Mouse (Mus musculus): ENCODE results near the gene Sppl3.

Sppl3 gene

DNA sequence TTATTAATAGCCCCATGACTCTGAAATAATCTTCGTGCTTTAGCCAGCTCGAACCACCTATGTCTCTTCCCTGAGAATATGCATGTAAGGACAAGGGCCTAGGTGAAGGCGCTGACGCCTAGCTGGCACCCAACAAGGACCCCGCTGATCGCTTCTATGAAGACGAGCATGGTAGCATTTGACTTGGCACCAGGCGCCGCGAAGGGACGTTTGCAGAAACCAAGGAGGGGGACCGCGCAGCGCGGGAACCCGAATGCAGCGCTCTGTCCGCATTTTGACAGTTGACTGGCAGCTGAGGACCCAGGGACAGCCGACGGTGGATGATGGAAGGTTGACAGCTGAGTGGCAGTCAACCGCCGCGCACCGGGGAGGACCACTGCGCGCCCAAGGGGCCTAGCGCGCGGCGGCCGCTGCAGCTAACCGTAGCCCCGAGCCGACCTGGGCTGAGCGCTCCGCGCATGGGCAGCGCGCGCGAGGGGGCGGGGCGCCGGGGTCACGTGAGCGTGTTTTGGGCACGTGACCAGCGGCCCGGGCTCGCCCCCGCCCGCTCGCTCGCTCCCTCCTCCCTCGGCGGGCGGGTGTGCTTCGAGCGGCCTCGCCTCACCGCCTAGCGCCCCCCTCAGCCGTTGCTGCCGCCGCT lies at the start of gene Sppl3:
Gene Sppl3 (plus strand): TSS at position 561 of the 640 bp plus-strand sequence.
- DNase-seq (ENCODE audit: low read depth, low spot score), result peak; percentile 87

- DNase-seq (ENCODE audit: low read depth, low spot score), result no peak
Observed at GRCm38 (mm10) chr5:114961590-114962360, 49.2 kb upstream of the Sppl3 start.

DNA sequence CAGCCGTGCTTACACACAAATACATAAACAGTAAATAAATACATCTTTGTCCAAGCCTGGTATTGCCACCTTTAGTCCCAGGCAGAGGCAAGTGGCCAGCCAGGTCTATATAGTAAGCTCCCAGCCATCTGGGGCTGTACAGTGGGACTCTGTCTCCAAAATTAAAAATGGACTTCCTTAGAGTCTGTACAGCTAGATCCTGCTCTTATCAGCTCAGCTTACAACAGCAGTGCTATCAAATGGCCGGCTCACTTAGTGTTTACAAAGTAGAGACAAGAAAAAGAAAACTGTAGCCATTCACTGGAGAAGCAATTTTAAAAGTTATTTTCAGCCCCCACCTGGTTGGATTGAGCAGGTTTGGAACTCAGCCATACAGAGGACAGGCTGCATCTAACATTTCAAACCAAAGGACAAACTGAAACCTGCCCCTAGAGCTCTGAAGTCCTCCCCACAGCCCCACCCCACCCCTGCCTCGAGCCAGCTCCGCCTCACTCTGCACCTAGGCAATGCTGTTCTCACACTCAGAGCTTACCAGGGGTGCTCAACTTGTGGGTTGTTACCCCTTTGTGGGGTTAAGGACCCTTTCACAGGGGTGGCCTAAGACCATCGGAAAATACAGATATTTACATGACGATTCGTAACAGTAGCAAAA lies 46.5 kb upstream of the Sppl3 start:
- no peak for DNase-seq (ENCODE audit: low read depth, low spot score)

DNA sequence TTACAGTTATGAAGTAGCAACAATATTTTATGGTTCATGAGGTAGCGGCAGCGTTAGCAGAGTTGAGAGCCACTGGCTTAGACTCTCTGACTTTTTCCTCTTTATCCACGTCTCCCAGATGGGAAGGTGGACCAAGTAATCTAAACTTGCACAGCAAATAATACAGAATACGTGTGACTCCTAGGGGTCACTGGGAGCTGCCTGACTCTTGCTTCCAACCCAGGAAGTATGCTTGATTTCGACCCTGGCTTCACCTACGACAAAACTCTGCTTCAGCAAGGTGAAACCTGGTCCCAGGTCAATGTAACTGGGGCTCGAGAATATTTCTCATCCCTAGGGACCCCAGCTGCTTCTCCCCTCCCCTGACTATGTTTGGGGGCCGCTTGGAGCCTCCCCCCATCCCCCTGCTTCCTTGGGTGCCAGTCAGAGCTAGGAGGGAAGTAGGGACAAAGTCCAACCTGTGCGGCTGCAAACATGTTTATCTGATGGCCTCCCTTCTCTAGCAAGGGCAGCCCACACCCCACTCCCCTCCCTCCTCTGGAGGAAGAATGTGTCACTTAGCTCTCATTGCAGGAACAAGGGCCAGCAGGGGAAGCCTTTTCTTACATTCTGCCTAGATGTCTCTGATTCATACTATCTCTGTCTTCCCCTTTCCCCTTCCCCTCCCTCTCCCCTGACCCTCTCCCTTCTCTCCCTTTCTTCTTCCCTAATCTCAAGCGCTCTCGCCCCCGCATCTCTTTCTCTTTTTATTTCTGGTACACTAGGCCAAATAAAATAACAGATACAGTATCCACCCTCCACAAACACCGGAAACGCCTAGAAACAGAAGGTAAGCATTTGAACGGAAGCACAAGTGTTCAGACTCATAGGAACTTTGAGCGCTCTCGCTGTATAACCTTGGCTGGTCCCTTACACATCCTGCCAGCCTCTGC lies 45.7 kb upstream of the Sppl3 start:
- DNase-seq (ENCODE audit: low read depth, low spot score), result no peak

DNA sequence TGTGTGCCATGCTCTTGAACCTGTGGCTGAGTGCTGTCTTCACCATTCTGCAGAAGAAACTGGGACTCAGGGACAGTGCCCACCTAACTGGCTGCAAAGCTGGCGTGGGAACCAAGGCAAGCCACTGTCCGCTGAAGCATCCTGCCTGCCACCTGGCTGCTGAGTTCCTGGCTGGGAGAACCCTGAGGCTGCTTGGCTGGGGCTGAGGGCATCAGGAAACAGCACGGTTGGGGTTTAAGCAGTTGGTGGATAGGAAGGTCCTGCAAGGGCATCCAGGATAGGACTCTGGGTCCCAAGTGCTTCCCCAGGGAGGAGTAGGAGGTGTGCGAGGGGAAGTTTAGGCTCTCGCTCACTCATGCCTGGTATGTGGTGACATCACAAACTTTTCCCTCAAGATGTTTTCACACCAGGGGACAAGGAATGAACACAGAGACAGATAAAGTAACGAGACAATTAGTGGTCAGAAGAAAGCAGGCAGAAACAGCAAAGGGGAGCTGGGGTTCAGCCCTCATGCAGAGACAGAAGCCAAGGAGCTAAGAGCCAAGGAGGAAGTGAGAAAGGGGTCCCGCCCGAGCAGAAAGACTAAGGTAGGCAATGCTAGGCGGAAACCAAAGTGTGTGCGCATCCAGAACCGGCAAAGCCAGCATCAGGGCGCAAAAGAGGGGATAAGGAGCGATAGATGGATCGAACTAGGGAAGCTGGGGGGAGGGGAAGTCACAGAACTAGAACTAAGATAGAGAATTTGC lies 43.2 kb upstream of the Sppl3 start:
- DNase-seq (ENCODE audit: low read depth, low spot score), result no peak

- no peak for DNase-seq (ENCODE audit: low read depth, low spot score)
Observed at GRCm38 (mm10) chr5:114968651-114969050, 42.3 kb upstream of the Sppl3 start.

- peak; percentile 45 for DNase-seq (ENCODE audit: low read depth, low spot score)
Observed at GRCm38 (mm10) chr5:114969064-114969463, 41.9 kb upstream of the Sppl3 start.

DNA sequence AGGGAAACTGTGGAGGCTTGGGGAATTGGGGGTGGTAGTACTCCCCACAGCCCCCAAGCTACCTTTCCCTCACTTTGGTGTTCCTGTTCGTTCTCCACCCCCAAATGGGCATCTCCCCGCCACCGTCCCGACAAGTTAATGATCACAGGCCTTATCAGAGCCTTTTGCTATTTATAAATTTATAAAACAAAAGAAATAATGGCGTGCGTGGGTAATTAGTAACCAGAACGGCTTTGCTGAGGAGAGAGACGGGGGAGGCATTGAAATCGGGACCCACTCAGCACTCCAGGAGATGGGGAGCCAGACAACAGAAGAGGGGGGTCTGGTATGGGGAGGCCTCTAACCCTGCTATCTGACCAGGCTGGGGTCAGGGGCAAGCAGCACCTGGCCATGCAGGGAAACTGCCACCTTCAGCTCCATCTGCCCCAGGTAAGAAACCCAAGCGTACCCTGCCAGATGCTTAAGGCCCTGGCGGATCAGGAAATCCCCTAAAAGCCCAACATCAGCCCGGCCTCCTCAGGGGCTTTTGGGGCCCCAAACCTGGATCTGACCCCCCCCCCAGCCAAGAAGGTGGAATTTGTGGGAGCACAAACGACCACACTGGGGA lies 41.2 kb upstream of the Sppl3 start:
- DNase-seq (ENCODE audit: low read depth, low spot score), result no peak

DNA sequence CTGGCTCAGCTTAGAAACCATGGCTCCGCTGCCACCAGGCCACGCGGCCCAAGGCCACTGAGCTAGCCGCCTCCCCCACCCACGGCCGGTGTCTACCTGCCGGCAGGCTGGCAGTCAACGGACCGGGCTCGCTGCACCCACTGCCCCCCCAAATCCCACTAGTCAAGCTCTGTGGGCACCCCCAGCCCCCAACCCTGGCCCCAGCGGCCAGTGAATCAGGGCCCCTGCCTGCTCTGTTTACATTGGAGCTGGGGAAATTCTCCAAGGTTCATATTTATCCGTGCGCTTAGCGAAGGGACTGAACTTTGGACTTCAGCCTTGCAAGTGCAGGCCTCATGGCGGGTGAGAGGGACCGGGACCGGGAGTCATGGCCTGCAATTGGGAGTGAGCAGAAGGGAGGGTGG lies 40.1 kb upstream of the Sppl3 start, which contains the start of gene Hnf1a:
Gene Hnf1a (minus strand): TSS at position 271 of the 404 bp plus-strand sequence.
- no peak for DNase-seq (ENCODE audit: low read depth, low spot score)

- peak; percentile 91 for DNase-seq (ENCODE audit: low read depth, low spot score)
Observed at GRCm38 (mm10) chr5:114972201-114972600, 38.7 kb upstream of the Sppl3 start.

DNA sequence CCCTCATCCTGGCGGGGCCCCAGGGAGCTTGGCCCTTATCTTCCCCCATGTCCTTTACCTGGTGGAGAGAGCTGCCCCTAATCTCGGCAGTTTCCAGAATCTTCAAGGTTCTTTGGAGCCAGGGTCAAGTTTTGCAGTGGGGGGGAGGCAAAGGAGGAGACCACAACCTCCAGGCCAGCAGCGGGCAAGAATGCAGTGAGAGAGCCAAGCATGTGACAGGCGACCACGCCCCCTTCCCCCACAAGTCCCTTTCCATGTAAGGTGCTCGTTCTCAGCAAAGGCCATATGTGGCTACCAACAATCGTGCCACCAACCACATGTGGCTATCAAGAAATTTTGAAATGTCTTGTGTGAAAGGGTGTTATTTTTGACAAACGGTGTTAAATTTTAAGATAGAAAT lies 37.8 kb upstream of the Sppl3 start:
- peak; percentile 43 for DNase-seq (ENCODE audit: low read depth, low spot score)

DNA sequence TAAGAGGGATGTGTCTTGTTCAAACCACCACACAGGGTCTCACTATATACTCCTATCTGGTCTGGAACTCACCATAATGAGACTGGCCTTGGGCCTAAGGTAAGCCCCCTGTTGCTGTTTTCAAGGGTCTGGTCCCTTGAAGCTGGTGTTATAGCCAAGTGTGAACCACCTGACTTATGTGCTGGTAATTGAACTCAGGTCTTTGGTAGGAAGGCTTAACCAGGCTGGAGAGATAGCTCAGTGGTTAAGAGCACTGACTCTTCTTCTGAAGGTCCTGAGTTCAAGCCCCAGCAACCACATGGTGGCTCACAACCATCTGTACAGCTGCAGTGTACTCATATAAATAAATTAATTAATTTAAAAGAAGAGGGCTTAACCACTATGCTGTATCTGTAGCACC lies 34.0 kb upstream of the Sppl3 start:
- DNase-seq (ENCODE audit: low read depth, low spot score), result no peak

GRCm38 (mm10) chr5:114978473-114978872 lies 32.5 kb upstream of the Sppl3 start:
- DNase-seq (ENCODE audit: low read depth, low spot score), result no peak

GRCm38 (mm10) chr5:114978888-114979249 lies 32.1 kb upstream of the Sppl3 start:
- DNase-seq (ENCODE audit: low read depth, low spot score), result peak; percentile 91

- peak; percentile 85 for DNase-seq (ENCODE audit: low read depth, low spot score)
Observed at GRCm38 (mm10) chr5:114979250-114980121, 31.5 kb upstream of the Sppl3 start.

DNA sequence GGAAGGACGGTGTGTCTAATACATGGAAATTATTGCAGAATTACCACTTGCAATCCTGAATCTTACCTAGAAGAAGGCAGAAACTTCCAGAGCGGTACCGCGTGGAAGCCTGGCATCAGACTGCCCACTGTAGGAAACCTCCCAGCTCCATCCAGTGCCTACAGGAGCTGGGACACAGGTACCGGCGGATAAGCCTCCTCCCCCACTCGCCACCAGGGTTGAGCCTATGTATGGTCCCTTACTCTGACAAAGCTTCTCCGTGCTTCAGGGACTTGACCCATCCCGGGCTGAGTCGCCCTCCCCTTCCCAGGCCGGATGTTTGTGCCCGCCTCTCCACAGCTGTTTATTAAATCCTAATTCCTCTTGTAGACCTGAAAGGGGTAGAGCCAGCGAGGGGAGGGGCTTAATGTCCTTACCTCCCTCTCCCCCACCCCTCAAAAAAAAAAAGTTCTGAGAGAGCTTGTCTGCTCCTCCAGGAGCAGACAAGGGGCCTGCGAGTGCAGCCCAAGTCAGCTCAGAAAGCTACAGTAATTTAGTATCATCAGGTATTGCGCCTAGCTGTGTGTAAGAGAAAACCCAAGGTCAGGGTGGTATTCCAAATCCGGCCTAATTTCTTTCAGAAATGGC lies 30.7 kb upstream of the Sppl3 start:
- peak; percentile 42 for DNase-seq (ENCODE audit: low read depth, low spot score)

- peak; percentile 66 for DNase-seq (ENCODE audit: low read depth, low spot score)
Observed at GRCm38 (mm10) chr5:114982001-114982400, 28.9 kb upstream of the Sppl3 start.

DNA sequence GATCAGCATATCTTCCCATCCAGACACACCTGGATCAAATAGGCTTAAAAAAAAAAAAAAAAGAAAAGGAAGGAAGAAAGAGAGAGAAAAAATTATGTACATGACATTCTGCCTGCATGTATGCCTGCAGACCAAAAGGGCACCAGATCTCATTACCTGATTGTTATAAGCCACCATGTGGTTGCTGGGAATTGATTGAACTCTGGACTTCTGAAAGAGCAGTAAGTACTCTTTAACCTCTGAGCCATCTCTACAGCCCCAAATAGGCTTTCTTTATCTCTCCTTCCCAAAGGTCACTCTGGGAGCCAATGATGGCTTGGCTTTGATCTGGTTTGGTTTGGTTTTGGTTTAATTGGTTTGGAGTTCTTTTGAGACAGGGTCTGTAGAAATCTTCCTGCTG lies 25.9 kb upstream of the Sppl3 start:
- DNase-seq (ENCODE audit: low read depth, low spot score), result no peak

- peak; percentile 46 for DNase-seq (ENCODE audit: low read depth, low spot score)
Observed at GRCm38 (mm10) chr5:114996447-114996846, 14.5 kb upstream of the Sppl3 start.

Data from R1 (cell line).